Mouse (Mus musculus) left cerebral cortex, postnatal 36 days (tissue): ENCODE measurements around the gene Taf8. TPM values are rescaled to one million over a fixed set of nuclear protein-coding genes. Genes with fewer than 3 reads are reported as not detected.

Experiments used
- DNase-seq, 2 experiments: peaks; one replicate each; pipeline ENCODE4 v3.0.0; 2021 to 2022; ENCODE audit warnings: low spot score in 2 of 2, mixed read lengths in 1 of 2
- intact Hi-C: fragments of 180-260 bp; cut with DNase I; formaldehyde crosslinking; loops from one replicate; pipeline ENCODE4 v1.15.1; 2025
- total RNA-seq, 2 experiments: library from RNA; stranded (reverse); gene quantifications; 2 replicates each; pipeline ENCODE4 v1.2.3; 2021

Gene Taf8
- total RNA-seq, 2 experiments from 2014 or later = 16.9 to 20.6 TPM

GRCm38 (mm10) chr17:47494132-47494531 lies 8.0 kb downstream of the Taf8 start:
- intact Hi-C loops = no loop called here

GRCm38 (mm10) chr17:47493653-47494052 lies 8.4 kb downstream of the Taf8 start:
- intact Hi-C loops = no loop called here
- no peak for DNase-seq

More at GRCm38 (mm10) chr17:47494132-47494531, 8.0 kb downstream of the Taf8 start:
- no peak for DNase-seq

- DNase-seq = no peak
- intact Hi-C loops = no loop called here
Measured at GRCm38 (mm10) chr17:47492731-47493130, 9.4 kb downstream of the Taf8 start.

- intact Hi-C loops = no loop called here
Measured at GRCm38 (mm10) chr17:47490791-47491190, 11.3 kb downstream of the Taf8 start.

GRCm38 (mm10) chr17:47485791-47486190 lies 16.3 kb downstream of the Taf8 start:
- no peak for DNase-seq
- intact Hi-C loops = no loop called here

More at GRCm38 (mm10) chr17:47490791-47491190, 11.3 kb downstream of the Taf8 start:
- no peak for DNase-seq

- intact Hi-C loops = no loop called here
- no peak for DNase-seq
Measured at GRCm38 (mm10) chr17:47484993-47485392, 17.1 kb downstream of the Taf8 start.

GRCm38 (mm10) chr17:47484241-47484921 lies 17.7 kb downstream of the Taf8 start:
- DNase-seq = no peak
- intact Hi-C loops = no loop called here

GRCm38 (mm10) chr17:47482401-47482800 lies 19.7 kb downstream of the Taf8 start:
- no peak for DNase-seq

GRCm38 (mm10) chr17:47479887-47480286 lies 22.2 kb downstream of the Taf8 start:
- intact Hi-C loops = no loop called here
- no peak for DNase-seq

More at GRCm38 (mm10) chr17:47482401-47482800, 19.7 kb downstream of the Taf8 start:
- intact Hi-C loops = no loop called here

- intact Hi-C loops = no loop called here
- DNase-seq = no peak
Measured at GRCm38 (mm10) chr17:47475714-47476113, 26.4 kb downstream of the Taf8 start.

GRCm38 (mm10) chr17:47475181-47475580 lies 26.9 kb downstream of the Taf8 start:
- intact Hi-C loops = no loop called here
- DNase-seq = no peak

- DNase-seq = no peak
- intact Hi-C loops = no loop called here
Measured at GRCm38 (mm10) chr17:47474250-47474649, 27.8 kb downstream of the Taf8 start.

- intact Hi-C loops = no loop called here
- no peak for DNase-seq
Measured at GRCm38 (mm10) chr17:47473434-47473974, 28.6 kb downstream of the Taf8 start.

- intact Hi-C loops = no loop called here
- DNase-seq = no peak
Measured at GRCm38 (mm10) chr17:47472435-47473350, 29.4 kb downstream of the Taf8 start.

- no peak for DNase-seq
- intact Hi-C loops = no loop called here
Measured at GRCm38 (mm10) chr17:47470686-47471085, 31.4 kb downstream of the Taf8 start.

- intact Hi-C loops = no loop called here
- no peak for DNase-seq
Measured at GRCm38 (mm10) chr17:47470121-47470520, 32.0 kb downstream of the Taf8 start.

- no peak for DNase-seq
- intact Hi-C loops = no loop called here
Measured at GRCm38 (mm10) chr17:47469642-47470041, 32.5 kb downstream of the Taf8 start.

- intact Hi-C loops = no loop called here
- DNase-seq = no peak
Measured at GRCm38 (mm10) chr17:47468466-47468865, 33.6 kb downstream of the Taf8 start.

GRCm38 (mm10) chr17:47468063-47468462 lies 34.0 kb downstream of the Taf8 start:
- intact Hi-C loops = no loop called here
- no peak for DNase-seq

- intact Hi-C loops = no loop called here
- no peak for DNase-seq
Measured at GRCm38 (mm10) chr17:47467659-47468058, 34.4 kb downstream of the Taf8 start.
